Mouse (Mus musculus): Measurements from ENCODE around the gene Rab12.

Gene Rab12

GRCm38 (mm10) chr17:66448421-66449405 is 70.8 kb downstream of the Rab12 start:
- peak; percentile 65 for DNase-seq (ENCODE audit: extremely low spot score)

DNA sequence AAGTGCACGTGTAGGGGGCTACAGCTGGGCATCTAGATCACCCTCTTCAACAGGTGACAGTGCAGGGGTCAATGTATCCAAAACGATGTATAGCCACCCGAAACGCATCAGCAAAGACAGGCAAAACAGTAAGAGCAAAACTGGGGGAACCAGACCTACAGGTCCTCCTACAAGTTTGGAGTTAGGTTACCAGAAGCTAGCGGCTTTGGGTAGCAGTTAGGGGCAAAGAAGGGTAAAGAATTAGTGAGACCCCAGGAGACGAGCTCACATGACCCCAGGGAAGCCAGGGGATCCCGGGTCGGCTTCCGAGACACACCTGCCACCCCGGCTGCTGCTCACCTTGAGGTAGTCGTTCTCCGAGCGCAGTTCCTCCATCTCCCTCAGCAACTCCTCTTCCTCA is 71.6 kb downstream of the Rab12 start:
- no peak for DNase-seq (ENCODE audit: extremely low spot score)

DNA sequence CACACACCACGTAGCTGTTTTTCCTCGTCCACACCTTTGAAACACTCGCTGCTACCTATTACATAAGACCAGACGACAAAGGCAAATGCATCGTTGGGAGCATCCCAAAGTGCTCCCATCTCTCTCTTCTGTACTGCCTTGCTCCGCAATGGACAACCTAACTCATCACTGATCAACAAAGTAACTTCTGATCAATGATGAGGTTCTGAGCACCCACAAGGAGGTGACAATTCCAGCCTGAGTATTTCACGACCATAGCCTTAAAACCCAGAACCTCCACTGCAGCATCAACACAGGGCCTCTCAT is 72.6 kb downstream of the Rab12 start:
- no peak for DNase-seq (ENCODE audit: extremely low spot score)

DNA sequence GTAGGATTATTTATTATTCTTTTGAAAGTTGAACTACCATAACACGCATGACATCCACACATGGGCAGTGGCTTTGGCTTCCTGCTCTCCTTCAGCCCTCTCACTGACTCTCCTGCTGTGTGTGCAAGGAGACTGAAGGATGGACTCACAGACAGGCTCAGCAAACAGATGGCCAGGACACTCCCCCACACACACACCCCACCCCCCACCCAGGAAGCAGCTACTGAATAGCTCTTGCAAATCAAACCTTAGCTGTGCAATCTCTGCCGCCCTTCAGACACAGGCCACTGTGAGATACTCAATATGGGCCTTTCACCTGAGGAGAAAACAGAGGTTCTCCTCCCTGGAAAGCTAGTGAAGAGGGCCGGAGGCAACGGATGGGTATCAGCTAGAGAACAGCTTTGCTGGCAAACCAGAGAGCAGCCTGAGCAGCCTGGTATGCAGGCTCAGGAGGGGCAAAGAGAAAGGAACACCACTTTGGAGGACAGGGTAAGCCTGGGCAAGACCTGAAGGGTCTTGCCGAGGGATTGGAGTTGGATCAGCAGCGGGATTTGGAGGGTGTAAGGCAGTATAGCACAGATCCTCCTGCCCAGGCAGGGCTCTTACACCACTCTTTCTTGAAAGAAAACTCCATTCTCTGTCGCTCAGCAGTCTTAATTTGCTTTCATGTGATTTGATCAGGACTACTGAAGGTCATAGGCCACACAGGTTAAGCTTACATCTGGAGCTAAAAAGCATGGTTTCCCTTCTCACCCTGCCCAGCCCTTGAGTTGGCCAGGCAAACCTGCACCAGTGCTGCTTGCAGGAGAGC is 73.1 kb downstream of the Rab12 start:
- DNase-seq (ENCODE audit: extremely low spot score), result no peak
